Mouse (Mus musculus) thymus, adult 2 months (tissue): ENCODE measurements at regions not wholly inside any gene's neighbourhood (a gene's known extent, or its start where the extent isn't known, plus 50 kb on each side); places are given as distances from the start of the nearest gene placed in this dataset.
"Not testable (repeated sequence)": the region's sequence is repeated elsewhere in the genome, so short reads cannot be mapped to it uniquely, and the experiment has no call there.

Experiments
- DNase-seq: peaks from one replicate; pipeline ENCODE4 v3.0.0; 2021
- H3K27ac ChIP-seq: fragments of 200-500 bp; 2 replicates; pipeline ENCODE4 v1.5.1; 2012; ENCODE audit warnings: low read length, control low read depth; ENCODE audit not compliant: control insufficient read depth, insufficient read depth
- H3K27me3 ChIP-seq: fragments of 200-500 bp; 2 replicates; pipeline ENCODE4 v1.6.1; 2012; ENCODE audit warnings: mild to moderate bottlenecking, low read length, moderate library complexity, mixed read lengths; ENCODE audit not compliant: control insufficient read depth, insufficient read depth
- H3K36me3 ChIP-seq: fragments of 200-500 bp; 2 replicates; pipeline ENCODE4 v1.6.1; 2012; ENCODE audit warnings: mild to moderate bottlenecking, low read length, moderate library complexity; ENCODE audit not compliant: control insufficient read depth, insufficient read depth
- H3K4me1 ChIP-seq: fragments of 200-500 bp; replicated peaks from 2 replicates; pipeline ENCODE4 v1.6.1; 2012; ENCODE audit warnings: low read length; ENCODE audit not compliant: control insufficient read depth, insufficient read depth
- H3K4me3 ChIP-seq: fragments of 200-500 bp; 2 replicates; pipeline ENCODE4 v1.5.1; 2012; ENCODE audit warnings: mild to moderate bottlenecking, low read length, control low read depth, moderate library complexity; ENCODE audit not compliant: control insufficient read depth, insufficient read depth
- CTCF ChIP-seq: fragments of 200-500 bp; IDR thresholded peaks from 2 replicates; pipeline ENCODE4 v1.5.1; 2012; ENCODE audit warnings: mild to moderate bottlenecking, control low read depth, low read length, moderate library complexity, borderline replicate concordance; ENCODE audit not compliant: control insufficient read depth, poor library complexity, insufficient read depth; ENCODE audit errors: extremely low read depth
- POLR2A ChIP-seq: fragments of 200-500 bp; IDR thresholded peaks from 2 replicates; pipeline ENCODE4 v1.6.1; 2012; ENCODE audit warnings: mild to moderate bottlenecking, low read length, control low read depth, moderate library complexity; ENCODE audit not compliant: control insufficient read depth, poor library complexity, insufficient read depth; ENCODE audit errors: extremely low read depth
- WGBS: fragments of 180-500 bp; shearing (Covaris S2); methylation state at CpG from one replicate; pipeline ENCODE4 v1.1.7; 2018; 5-methylcytosine and 5-hydroxymethylcytosine counted together

DNA sequence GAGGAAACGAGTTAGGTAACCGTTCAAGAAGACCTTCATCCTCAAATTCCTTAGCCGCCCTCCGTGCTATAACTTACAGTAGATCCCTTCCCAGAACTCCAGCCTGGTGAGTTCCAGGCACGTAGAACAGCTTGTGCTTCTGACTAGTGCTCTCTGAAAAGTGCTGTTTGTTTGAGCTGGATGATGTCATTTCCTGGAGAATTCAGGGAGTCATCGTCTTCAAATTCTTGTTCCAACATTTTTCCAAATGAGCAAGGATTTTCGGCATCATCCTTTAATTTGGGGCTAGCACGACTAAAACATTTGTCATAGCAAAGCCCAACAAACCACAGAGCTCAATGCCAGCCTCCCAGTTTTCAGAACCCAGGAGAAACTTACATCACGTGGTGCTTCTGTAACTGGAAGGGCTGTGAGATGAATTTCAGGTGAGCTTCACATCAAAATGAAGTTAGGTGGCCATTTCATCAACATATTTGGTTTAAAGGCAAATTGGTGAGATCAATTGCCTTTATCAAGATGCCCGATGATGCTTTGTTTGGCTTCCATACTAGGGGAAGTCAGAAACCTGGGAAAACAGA, 231.4 kb downstream of the Adgrg6 start:
- no peaks in the 10 kb centered on the region for H3K36me3 ChIP-seq
- no peak for DNase-seq
- H3K4me1 ChIP-seq, result peaks cover 13% of the 10 kb centered on the region
- peak overlapping the region; percentile 26; the same call in 1 of the 2 replicates for H3K4me3 ChIP-seq
- H3K27ac ChIP-seq, result peak overlapping the region; percentile 80
- no peaks in the 10 kb centered on the region for H3K27me3 ChIP-seq
- TF ChIP-seq CTCF (no peak), POLR2A (no peak)
- WGBS, result 75% methylated on average over 10 of the region's 10 CpGs

DNA sequence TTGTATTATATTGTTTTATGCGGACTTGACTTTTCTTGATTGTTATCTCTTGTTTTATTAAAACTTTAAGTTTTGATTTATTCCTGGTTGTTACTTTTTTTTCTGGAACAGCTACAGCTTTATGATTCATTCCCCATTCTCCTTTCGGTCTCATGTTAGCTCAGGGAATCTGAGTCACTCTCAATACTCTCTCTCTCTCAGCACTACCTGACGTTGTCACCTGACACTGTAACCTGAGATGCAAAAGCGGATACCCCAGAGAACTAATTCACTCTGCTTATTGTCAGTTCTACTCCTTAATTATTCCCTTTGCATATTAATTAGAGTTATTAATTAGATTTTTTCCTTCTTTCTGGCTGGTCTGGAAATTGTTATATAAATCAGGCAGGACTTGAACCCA, 232.5 kb downstream of the Adgrg6 start:
- no peaks in the 10 kb centered on the region for H3K27me3 ChIP-seq
- TF ChIP-seq POLR2A, result no peak
- TF ChIP-seq CTCF, result no peak

DNA sequence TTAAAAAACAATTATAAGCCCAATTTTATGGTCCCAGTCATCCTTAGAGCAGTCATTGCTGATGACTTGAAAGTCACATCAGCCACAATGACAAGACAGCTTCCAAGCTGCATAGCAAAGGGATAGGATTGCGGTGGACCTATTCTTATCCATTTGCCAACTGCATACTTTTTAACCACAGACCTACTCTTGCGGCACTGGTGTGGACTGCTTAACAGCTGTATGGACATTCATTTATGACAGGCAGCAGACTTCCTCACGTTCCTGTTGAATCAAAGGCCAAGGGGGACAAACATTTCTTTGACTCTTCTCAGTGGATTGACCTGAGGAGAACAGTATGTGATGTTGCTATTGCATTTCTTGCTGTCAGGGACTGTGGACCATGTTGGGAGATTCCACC, 233.5 kb downstream of the Adgrg6 start:
- Histone ChIP-seq H3K4me3 (no peak overlapping the region), H3K4me1 (peaks cover 13% of the 10 kb centered on the region), H3K27me3 (no peaks in the 10 kb centered on the region), H3K27ac (no peak overlapping the region), H3K36me3 (no peaks in the 10 kb centered on the region)
- 96% methylated on average over 3 of the region's 3 CpGs for WGBS
- TF ChIP-seq POLR2A (no peak), CTCF (no peak)
- no peak for DNase-seq

More for the DNA sequence above, 232.5 kb downstream of the Adgrg6 start:
- DNase-seq, result no peak
- no peak overlapping the region for H3K4me3 ChIP-seq
- 96% methylated on average over 4 of the region's 4 CpGs for WGBS
- H3K36me3 ChIP-seq, result no peaks in the 10 kb centered on the region
- H3K4me1 ChIP-seq, result peaks cover 13% of the 10 kb centered on the region
- no peak overlapping the region for H3K27ac ChIP-seq

DNA sequence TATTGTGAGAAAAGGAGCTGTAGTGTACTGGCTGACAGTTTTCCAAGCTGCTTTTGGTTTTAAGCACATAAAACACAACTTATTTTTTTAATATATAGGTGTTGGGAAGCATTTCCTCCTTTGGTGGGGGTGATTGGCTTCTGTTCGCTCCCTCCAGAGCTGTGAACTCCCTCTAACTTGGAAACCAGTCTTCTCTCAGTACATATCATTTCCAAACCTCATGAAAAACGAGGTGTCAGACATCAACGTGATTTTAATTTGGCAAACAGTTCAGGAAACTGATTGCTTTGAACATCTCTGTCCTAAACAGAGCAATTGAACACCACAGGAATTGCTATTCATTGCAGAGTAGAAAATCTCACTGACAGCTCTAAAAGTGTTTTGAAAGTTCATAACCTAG, 238.6 kb downstream of the Adgrg6 start:
- no peaks in the 10 kb centered on the region for H3K36me3 ChIP-seq
- no peaks in the 10 kb centered on the region for H3K27me3 ChIP-seq
- no peak overlapping the region for H3K27ac ChIP-seq
- no peak for DNase-seq
- TF ChIP-seq POLR2A (no peak), CTCF (no peak)
- 66% methylated on average over 3 of the region's 3 CpGs for WGBS
- H3K4me3 ChIP-seq, result no peak overlapping the region
- no peaks in the 10 kb centered on the region for H3K4me1 ChIP-seq

DNA sequence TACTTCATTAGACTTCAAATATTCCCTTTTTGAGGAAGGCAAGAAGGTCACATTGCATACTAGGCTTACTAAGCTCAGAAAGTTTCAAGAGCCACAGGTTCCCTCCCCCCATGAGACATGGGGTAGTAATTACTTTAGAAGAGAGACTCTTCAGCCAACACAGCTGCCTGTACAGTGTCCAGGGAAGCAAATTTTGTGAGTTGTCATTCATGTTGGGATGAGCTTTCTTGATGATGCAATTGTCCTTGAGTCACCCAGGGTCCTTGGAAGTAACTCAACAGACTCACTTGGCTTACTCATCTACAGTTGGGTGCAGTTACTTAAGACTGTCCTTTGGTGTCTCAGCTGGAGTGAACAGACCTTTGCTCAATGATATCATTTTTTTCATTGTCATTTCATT, 242.0 kb downstream of the Adgrg6 start:
- DNase-seq, result no peak
- Histone ChIP-seq H3K27me3 (no peaks in the 10 kb centered on the region), H3K36me3 (no peaks in the 10 kb centered on the region), H3K4me1 (no peaks in the 10 kb centered on the region), H3K4me3 (no peak overlapping the region), H3K27ac (no peak overlapping the region)
- TF ChIP-seq CTCF, result no peak
- no peak for TF ChIP-seq POLR2A

DNA sequence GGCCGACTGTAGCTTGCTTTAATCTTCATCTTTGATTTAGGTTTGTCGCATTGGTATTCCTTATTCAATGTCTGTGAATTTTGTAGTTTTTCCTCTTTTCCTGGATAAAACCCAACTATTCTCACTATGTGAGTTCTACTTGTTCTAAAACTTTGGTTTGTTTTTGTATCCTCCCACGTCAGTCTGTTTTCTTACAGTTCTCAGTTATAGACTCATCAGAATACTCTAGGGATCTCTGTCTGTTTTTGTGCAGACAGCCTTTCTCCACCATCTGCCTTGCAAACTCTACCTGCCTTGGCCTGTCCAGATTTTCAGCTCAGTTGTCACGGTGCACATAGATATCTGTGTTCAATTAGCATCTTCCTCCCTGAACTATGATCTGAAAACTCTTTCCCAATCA, 249.3 kb downstream of the Adgrg6 start:
- H3K27ac ChIP-seq, result no peak overlapping the region
- H3K4me1 ChIP-seq, result no peaks in the 10 kb centered on the region
- WGBS, result 94% methylated on average over 4 of the region's 4 CpGs
- no peak for TF ChIP-seq CTCF
- no peak for TF ChIP-seq POLR2A
- no peak overlapping the region for H3K4me3 ChIP-seq
- no peak for DNase-seq
- H3K27me3 ChIP-seq, result no peaks in the 10 kb centered on the region
- H3K36me3 ChIP-seq, result no peaks in the 10 kb centered on the region

DNA sequence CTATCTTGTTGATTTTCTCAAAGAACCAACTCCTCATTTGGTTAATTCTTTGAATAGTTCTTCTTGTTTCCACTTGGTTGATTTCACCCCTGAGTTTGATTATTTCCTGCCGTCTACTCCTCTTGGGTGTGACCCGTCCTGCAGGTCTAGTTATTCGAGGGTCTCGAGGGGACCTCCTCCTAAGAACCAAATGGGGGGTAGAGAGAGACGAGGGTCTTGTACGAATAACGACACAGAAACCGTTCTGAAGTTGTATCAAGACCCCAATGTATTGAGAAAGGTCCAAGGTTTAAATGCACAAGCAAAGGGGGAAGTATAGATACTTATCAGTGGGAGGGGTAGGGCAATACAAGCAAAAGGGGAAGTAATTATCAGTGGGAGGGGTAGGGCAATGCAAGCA, 252.8 kb downstream of the Adgrg6 start:
- H3K4me1 ChIP-seq, H3K27ac ChIP-seq, H3K27me3 ChIP-seq, DNase-seq, H3K4me3 ChIP-seq, H3K36me3 ChIP-seq: not testable (repeated sequence)
- WGBS, result 79% methylated on average over 8 of the region's 8 CpGs
